Mouse (Mus musculus): ENCODE results near the gene Hmbs.
"Not testable (repeated sequence)": the region's sequence is repeated elsewhere in the genome, so short reads cannot be mapped to it uniquely, and the experiment has no call there.

Hmbs gene

GRCm38 (mm10) chr9:44343781-44344421, at the start of gene Hmbs:
TSS of gene Hmbs (minus strand) at chr9:44344228.
- peak; percentile 93 to 95 for DNase-seq

- DNase-seq: peak; percentile 85 to 87
Measured at GRCm38 (mm10) chr9:44391466-44391865, 47.4 kb upstream of the Hmbs start.

DNA sequence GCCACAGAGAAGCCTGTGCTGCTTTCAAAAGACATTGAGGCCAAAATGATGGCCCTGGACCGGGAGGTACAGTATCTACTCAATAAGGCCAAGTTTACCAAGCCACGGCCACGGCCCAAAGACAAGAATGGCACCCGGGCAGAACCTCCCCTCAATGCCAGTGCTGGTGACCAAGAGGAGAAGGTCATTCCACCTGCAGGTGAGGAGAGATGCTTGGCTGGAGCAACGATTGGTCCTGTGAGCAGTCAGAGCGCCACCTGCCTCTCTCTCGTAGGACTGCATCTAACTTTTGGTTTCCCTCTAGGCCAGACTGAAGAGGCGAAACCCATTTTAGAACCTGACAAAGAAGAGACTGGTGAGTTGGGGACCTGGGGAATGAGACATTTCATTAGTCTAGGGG, 45.2 kb upstream of the Hmbs start:
- peak; percentile 70 to 72 for DNase-seq

DNA sequence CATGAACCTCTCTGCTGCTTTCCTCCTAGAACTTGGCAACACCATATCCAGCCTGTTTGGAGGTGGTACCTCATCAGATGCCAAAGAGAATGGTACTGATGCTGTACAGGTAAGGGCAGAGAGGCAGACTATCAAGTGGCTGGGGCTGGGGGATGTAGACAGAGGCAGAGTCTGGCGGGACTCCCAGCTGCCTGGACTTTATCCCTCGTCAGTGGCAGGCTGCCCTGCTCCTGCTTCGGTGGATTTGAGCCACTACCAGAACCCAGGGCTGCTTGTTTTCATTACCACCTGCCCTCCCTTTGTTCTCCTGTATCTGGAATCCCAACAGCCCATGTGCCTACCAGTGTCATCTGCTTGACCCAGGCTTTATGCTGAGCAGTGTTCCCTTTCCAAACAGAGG, 43.2 kb upstream of the Hmbs start:
- DNase-seq: no peak

GRCm38 (mm10) chr9:44384596-44384995, 40.6 kb upstream of the Hmbs start:
- no peak for DNase-seq

DNA sequence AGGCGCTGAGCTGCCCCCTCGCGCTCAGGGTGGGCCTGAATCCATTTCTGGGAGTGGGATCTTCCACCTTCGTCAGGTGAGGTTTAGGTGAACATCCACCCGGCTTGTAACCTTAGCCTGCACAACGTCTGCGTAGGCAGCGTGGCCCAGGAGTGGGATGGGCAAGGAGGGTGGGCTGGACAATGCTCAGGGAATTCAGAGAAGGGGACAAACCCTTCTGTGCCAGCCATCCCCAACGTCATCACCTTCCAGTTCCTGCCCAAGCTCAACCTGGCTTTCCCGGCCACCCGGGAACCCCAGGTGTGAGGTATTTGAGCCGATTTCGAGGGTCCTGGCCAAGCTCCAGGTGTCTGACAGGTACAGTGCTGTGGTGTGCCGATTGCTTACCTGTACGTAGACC, 35.8 kb upstream of the Hmbs start:
- DNase-seq: no peak

DNA sequence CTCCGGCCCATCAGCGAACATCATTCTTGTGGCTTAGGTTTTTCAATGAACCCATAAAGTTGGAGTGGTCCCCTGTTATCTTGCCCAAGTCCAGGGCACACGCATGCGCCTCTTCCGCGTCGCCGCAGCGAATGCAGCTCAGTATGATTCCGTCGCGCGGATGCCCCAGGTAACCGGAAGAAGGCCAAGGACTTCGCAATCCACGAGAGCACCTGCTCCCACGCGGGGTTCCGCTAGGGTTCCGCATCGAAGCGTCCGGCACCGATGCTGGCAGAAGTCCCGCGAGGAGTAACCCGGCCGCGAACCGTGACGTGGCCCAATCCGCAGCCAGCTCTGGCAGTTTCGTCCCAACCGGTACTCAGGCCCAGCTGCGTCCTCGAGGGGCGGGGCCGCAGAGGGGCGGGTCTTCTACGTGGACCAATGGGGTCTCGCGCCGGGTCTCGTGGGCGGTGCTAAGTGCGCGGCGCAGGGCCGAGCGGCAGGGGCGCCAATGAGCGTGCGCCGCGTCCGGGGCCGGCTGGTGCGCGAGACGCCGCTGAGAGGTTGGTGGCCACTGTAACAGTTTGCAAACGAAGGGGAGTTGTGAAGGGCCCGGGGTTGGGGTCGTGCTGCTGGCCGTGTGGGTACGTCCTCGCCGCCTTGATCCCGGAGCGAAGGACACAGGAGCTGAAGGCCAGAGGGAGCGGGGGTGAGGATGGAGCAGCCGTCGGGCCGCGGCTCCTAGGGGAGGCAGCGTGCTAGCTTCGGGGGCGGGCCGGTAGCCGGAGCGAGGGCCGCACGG, 35.2 kb upstream of the Hmbs start, which contains the start of gene Hyou1:
Gene Hyou1, plus strand, starts transcription at position 437 of the 781 bp plus-strand sequence.
- DNase-seq: peak; percentile 100

- peak; percentile 14 to 18 for DNase-seq
Measured at GRCm38 (mm10) chr9:44378153-44378730, 34.2 kb upstream of the Hmbs start.

- not testable (repeated sequence) for DNase-seq
Measured at GRCm38 (mm10) chr9:44377335-44377734, 33.3 kb upstream of the Hmbs start.

- no peak for DNase-seq
Measured at GRCm38 (mm10) chr9:44376141-44376540, 32.1 kb upstream of the Hmbs start.

DNA sequence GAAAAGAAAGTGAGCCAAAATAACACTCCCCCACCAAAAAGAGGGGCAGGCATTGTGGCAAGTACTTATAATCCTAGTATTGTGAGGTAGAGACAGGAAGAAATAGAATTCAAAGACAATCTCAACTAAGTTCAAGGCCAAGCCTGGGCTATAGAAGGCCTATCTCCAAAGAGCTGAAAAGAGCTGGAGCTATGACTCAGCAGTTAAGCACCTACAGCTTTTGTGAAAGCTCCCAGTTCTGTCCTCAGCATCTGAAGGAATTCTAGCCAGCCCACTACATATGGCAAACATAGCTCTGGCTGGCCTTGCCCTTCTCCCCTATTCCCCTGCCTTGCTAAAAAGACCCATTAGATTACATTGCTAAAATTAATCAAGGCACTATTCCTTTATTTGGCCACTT, 29.4 kb upstream of the Hmbs start:
- no peak for DNase-seq

GRCm38 (mm10) chr9:44364480-44364879, 20.5 kb upstream of the Hmbs start:
- DNase-seq: peak; percentile 58

DNA sequence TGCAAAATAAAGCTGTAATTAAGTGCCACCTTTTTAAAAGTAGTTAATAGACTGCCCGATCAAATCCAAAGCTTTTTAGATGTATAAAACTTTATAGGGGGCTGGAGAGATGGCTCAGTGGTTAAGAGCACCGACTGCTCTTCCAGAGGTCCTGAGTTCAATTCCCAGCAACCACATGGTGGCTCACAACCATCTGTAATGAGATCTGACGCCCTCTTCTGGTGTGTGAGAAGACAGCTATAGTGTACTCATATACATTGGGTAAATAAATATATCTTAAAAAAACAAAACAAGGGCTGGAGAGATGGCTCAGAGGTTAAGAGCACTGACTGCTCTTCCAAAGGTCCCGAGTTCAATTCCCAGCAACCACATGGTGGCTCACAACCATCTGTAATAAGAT, 17.9 kb upstream of the Hmbs start:
- DNase-seq: peak in 1 of 2 experiments; percentile 11

- peak; percentile 95 to 96 for DNase-seq
Measured at GRCm38 (mm10) chr9:44361190-44361917, 17.3 kb upstream of the Hmbs start, which contains the start of gene Vps11. TSS of gene Vps11 (minus strand) at chr9:44361670.

- peak; percentile 54 to 61 for DNase-seq
Measured at GRCm38 (mm10) chr9:44357207-44357606, 13.2 kb upstream of the Hmbs start.

- no peak for DNase-seq
Measured at GRCm38 (mm10) chr9:44353142-44353541, 9.1 kb upstream of the Hmbs start.

- no peak for DNase-seq
Measured at GRCm38 (mm10) chr9:44352337-44352736, 8.3 kb upstream of the Hmbs start.

DNA sequence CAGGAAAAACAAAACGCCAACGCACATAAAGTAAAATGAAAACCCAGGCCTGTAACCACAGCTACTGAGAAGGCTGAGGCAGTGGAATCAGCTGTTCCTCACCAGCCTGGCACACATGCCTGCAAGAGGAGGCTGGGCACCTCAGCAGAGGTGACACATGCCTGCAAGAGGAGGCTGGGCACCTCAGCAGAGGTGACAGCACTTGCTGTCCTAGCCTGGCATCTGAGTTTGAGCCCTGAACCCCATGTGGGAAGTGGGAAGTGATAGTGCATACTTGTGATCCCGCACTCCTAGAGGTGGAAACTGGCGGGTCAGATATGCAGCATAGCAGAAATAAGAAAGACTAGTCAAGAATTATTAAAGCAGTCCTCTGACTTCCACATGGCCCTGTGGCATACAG, 7.4 kb upstream of the Hmbs start:
- DNase-seq: no peak

DNA sequence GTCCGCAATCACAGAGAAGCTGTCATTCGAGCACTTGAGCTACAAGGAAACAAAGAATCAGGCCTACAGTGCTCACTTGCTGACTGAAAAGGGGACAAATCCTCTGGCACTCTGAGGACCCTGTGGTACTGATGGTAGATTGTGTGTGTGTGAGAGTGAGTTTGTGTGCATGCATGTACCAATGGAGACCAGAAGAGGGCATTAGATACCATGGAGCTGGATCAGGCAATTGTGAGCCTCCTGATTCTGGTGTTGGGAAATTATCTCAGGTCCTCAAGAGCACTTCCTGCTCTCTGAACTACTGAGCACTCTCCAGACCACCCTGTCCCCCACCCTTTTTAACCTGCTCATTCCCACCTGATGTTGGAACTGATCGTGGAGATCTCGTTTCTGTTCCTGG, 4.5 kb upstream of the Hmbs start:
- no peak for DNase-seq

GRCm38 (mm10) chr9:44347621-44348020, 3.6 kb upstream of the Hmbs start:
- no peak for DNase-seq

- DNase-seq: no peak
Measured at GRCm38 (mm10) chr9:44347166-44347565, 3.1 kb upstream of the Hmbs start.

DNA sequence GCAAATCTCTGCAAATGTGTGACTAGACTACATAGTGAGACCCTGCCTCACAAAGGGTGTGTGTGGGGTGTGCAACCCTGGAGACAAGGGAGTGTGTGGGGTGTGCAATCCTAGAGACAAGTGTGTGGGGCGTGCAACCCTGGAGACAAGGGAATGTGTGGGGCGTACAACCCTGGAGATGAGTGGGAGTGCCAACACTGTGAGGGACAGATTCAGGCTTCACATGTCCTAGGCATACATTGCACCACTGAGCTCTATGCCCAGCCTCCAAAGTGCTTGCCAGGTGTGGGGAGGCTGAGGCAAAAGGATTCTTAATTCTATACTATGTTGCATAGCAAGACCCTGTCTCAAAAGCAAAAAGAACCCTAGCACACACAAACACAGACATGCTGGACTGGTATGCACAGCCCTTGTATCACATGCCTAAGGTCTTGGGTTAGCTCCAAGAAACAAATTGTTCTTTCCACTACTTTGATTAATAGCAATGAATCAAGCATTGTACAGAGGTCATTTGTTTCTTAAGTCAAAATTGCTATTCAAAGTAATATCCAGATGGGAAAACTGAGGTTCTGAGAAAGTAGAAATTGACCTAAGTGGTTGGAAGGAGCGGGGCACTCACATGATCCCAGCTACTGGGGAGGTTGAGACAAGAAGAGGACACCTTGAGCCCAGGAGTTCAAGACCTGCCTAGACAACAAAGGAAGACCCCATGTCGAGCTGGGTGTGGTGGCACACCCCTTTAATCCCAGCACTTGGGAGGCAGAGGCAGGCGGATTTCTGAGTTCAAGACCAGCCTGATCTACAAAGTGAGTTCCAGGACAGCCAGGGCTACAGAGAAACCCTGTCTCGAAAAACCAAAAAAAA, 1.8 kb upstream of the Hmbs start:
- no peak for DNase-seq

Data from B cell, adult 2 months (primary cell).